In genomic region chr5:127191881-127192280, GRCm38 (mm10) we compare ENCODE assay signal across 9 mouse cellular contexts. TPM values are rescaled to one million over a fixed set of nuclear protein-coding genes. Genes with fewer than 3 reads are reported as not detected.
DNase-seq lines count a peak whose midpoint lies in the region; ATAC-seq and TF ChIP-seq lines count a peak whose summit lies in the region.
"Had no signal": no experiment of that assay in that cellular context is flagged by ENCODE, and none has a peak within 500 bp of the region (broad histone marks: within the 10 kb centered on the region; RNA-seq: fewer than 3 reads in every experiment).

No protein-coding gene starts in this region.

- H3K27ac ChIP-seq in kidney, adult 2 months (ENCODE audit: insufficient read depth, low read depth, low read length), result no peak overlapping the region
- no peak overlapping the region for H3K27ac ChIP-seq in lung, postnatal 0 days (ENCODE audit: low read length)

- WGBS in kidney, adult 2 months, result 26% methylated on average over 5 of the region's 5 CpGs
- WGBS in lung, postnatal 0 days, result 36% methylated on average over 5 of the region's 5 CpGs

- no peaks in the 10 kb centered on the region for H3K4me1 ChIP-seq in kidney, adult 2 months (ENCODE audit: control insufficient read depth, insufficient read depth, low read length)
- H3K4me1 ChIP-seq in lung, postnatal 0 days (ENCODE audit: insufficient read depth, low read depth, low read length), result no peaks in the 10 kb centered on the region

- DNase-seq in kidney, adult 2 months, result peak; percentile 3
- no peak for DNase-seq in kidney, adult 11 months
- DNase-seq in NIH3T3 (ENCODE audit: low read depth), result peak; percentile 31
- peak; percentile 38 for DNase-seq in adrenal gland, postnatal 25 days
- DNase-seq in lung, postnatal 0 days (ENCODE audit: low spot score), result peak; percentile 42
- no peak for DNase-seq in frontal cortex, adult 2 months (ENCODE audit: extremely low spot score in 1 of 2, low spot score in 1 of 2)

- no peak for TF ChIP-seq EP300 in lung, postnatal 0 days (IDR thresholded peaks at IDR 0.05)

- H3K4me3 ChIP-seq in kidney, adult 2 months (ENCODE audit: insufficient read depth, low read depth, low read length), result no peak overlapping the region
- H3K4me3 ChIP-seq in lung, postnatal 0 days (ENCODE audit: low read depth, low read length), result no peak overlapping the region

- no peak overlapping the region for H3K9ac ChIP-seq in lung, postnatal 0 days (replicated peaks; ENCODE audit: low read depth)

- H3K27me3 ChIP-seq in kidney, adult 2 months (replicated peaks; ENCODE audit: control insufficient read depth, insufficient read depth, low read length), result no peaks in the 10 kb centered on the region
- H3K27me3 ChIP-seq in lung, postnatal 0 days (replicated peaks; ENCODE audit: insufficient read depth, low read length), result no peaks in the 10 kb centered on the region

- ATAC-seq in lung, postnatal 0 days, result no peak
- ATAC-seq in inflammation-experienced regulatory T-cells, adult 6 months, result no peak
- no peak for ATAC-seq in frontal cortex, adult (ENCODE audit: low TSS enrichment)
- ATAC-seq: activated CD4-positive, CD25-positive, alpha-beta regulatory T cell, adult 4 months had no signal

- H3K4me2 ChIP-seq in lung, postnatal 0 days (replicated peaks; ENCODE audit: low read depth, low read length), result no peak overlapping the region

- TF ChIP-seq POLR2A in kidney, adult 2 months (IDR thresholded peaks at IDR 0.05; ENCODE audit: low read depth, low read length), result no peak

- H3K36me3 ChIP-seq in kidney, adult 2 months (ENCODE audit: control insufficient read depth, insufficient read depth, low read length), result no peaks in the 10 kb centered on the region
- no peaks in the 10 kb centered on the region for H3K36me3 ChIP-seq in lung, postnatal 0 days (ENCODE audit: insufficient read depth, low read length)

- no peaks in the 10 kb centered on the region for H3K9me3 ChIP-seq in lung, postnatal 0 days (ENCODE audit: low read length)

- no peak for TF ChIP-seq CTCF in kidney, adult 2 months (conservative IDR thresholded peaks at IDR 0.05; ENCODE audit: insufficient read depth, insufficient read length, low read depth, low read length)
- TF ChIP-seq CTCF in lung, postnatal 0 days (IDR thresholded peaks at IDR 0.05), result no peak

RNA-seq across cellular contexts. Expression of gene Tmem132c, which starts 49.7 kb away (rescaled TPM):
- 0.17 and 0.37 TPM in 2 replicates for polyA plus RNA-seq in kidney, adult 2 months (2012; rRNA removed)
- 1.3 TPM in 1 of 2 replicates, not detected in the other for total RNA-seq in adrenal gland, postnatal 25 days (2021)
- 11.1 and 11.8 TPM in 2 replicates for polyA plus RNA-seq in lung, postnatal 0 days (2015; fragmentation: Nextera tagmentation; extraction: Ambion mirVana)
- polyA plus RNA-seq in inflammation-experienced regulatory T-cells, adult 6 months (2017; shearing (Covaris generic)), result under 1 TPM in 1 of 3 experiments, not detected in 2; 0.26 TPM
- polyA plus RNA-seq in frontal cortex, adult 2 months (2012; rRNA removed), result 2.6 and 2.9 TPM in 2 replicates
- polyA plus RNA-seq: activated CD4-positive, CD25-positive, alpha-beta regulatory T cell, adult 4 months had no signal

Comparison
In these comparisons a context has a peak if more than half of its experiments do, and no peak if none do; other contexts are left out.
1. DNase-seq: peak in kidney, adult 2 months (single experiment), NIH3T3 (single experiment), adrenal gland, postnatal 25 days (single experiment) and lung, postnatal 0 days (single experiment); none in kidney, adult 11 months (single experiment) and frontal cortex, adult 2 months (0 of 2).